Mouse (Mus musculus): ENCODE results near the gene Dst.

DNA sequence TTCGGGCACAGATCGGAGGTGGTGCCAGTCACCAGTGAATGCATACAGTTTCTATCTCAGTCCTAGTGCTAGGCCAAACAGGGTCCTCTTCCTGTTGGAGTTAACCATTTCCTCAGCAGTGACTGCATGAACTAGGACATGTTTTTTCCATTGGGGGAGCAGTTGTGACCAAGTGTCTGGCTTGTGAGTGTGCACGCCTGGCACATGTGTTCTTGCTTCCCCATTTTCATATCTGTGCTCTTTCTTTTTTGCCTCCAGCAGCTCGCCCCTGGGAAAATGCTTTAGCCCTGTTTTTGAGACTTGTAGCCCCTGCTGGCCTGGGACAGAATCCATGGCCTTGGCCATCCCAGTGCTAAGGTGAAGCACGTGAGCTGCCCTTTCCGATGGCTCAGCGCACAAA lies 164.2 kb downstream of the Dst start:
- no peak for TF ChIP-seq CTCF (IDR thresholded peaks at IDR 0.05; ENCODE audit: low read depth, low read length)
- TF ChIP-seq TAL1 (conservative IDR thresholded peaks at IDR 0.05; ENCODE audit: low read depth, low read length): no peak
- TF ChIP-seq POLR2AphosphoS5 (IDR thresholded peaks at IDR 0.05; ENCODE audit: insufficient replicate concordance, low read depth, low read length): no peak
